Mouse (Mus musculus) mature B cell (primary cell): Measurements from ENCODE around the gene Ube2h.
"Not testable (repeated sequence)": the region's sequence is repeated elsewhere in the genome, so short reads cannot be mapped to it uniquely, and the experiment has no call there.

Experiments used
- in situ Hi-C: fragments of 300-500 bp; cut with MboI; formaldehyde crosslinking; loops from 2 replicates; pipeline ENCODE4 v1.14.3; 2019

The Ube2h gene

GRCm38 (mm10) chr6:30304399-30304917 is at the start of gene Ube2h:
TSS of gene Ube2h (minus strand) at chr6:30304539.
- in situ Hi-C loops = no loop called here

GRCm38 (mm10) chr6:30353661-30354060 is 49.3 kb upstream of the Ube2h start:
- in situ Hi-C loops = loop anchor here (10.0 kb wide), 1 partner anchor 499 kb away; no protein-coding TSS in a partner anchor

- in situ Hi-C loops = loop anchor here (10.0 kb wide), 1 partner anchor 498 kb away; no protein-coding TSS in a partner anchor
These were observed 48.4 kb upstream of the Ube2h start for GRCm38 (mm10) chr6:30352762-30353161.

DNA sequence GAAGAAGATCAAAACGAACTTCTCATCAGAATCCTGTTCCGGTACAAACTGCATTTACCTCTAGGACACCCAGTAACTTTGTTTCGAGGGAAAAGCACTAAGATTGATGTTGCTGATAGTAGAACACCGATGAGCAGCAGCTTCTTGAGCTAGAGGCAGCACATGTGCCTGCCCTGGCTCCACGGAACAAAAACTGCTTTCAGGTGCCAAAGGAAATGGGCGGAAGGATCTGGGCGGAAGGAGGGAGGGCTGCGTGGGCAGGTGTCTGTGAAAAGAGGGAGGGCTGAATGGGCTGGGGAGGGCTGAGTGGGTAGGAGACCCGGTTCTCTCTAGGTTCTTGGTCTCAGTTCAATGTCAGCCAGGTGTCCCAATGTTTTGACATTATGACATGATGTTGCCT is 47.0 kb upstream of the Ube2h start:
- in situ Hi-C loops = loop anchor here (10.0 kb wide), 1 partner anchor 496 kb away; no protein-coding TSS in a partner anchor

- in situ Hi-C loops = no loop called here
These were observed 43.0 kb upstream of the Ube2h start for GRCm38 (mm10) chr6:30347288-30347801.

DNA sequence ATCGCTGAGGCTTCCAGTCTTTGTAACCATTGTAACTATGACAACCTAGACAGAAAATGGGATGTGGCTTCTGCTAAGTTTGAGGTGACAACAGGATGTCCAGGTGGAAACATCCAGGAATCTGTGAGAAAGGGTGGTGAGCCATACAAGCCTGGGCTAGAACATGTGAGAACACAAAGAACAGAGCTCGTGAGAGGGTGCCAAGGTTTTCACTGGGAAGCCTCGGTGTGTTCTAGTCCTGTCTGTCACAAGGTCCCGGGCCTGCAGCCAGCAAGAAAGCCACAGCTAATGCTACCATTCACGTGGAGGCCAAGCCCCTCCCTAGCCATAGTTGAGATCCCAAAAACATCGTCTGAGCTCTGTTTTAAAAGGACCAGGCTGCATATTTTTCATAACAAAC is 42.4 kb upstream of the Ube2h start:
- in situ Hi-C loops = no loop called here

DNA sequence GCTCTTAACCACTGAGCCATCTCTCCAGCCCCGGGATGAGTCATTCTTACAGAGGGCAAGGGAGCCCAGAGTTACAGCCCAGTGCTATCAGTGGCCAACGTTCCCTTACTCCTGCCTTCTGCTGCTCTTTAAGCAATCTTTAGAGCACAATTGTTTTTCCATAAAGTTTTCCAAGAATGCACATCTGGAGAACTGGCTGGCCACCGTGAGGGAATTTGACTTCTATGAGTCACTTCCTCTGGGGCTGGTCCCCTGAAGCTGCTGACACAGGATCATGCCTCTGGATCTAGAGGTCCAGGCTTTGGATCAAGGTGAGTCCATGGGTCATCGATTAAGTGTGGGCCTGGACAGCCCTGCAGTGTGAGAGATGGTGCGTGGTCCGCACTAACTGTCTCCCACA is 39.7 kb upstream of the Ube2h start:
- in situ Hi-C loops = no loop called here

- in situ Hi-C loops = no loop called here
These were observed 36.0 kb upstream of the Ube2h start for GRCm38 (mm10) chr6:30340231-30340873.

DNA sequence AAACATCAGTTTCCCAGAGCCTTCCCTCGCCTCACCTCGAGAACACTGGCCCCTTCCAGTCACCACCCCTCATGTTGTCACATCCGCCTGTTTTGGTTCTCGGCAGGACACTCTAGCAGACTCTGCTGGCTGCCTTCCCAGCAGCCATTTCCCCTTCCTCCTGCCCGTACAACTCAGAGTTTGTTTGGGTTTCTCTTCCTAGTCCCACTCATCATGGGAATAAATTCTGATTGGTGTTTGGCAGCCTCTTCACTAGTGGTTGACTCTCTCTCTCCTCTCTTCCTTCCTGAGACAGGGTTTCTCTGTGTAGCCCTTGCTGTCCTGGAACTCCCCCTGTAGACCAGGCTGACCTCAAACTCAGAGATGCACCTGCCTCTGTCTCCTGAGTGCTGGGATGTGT is 32.6 kb upstream of the Ube2h start:
- in situ Hi-C loops = no loop called here

DNA sequence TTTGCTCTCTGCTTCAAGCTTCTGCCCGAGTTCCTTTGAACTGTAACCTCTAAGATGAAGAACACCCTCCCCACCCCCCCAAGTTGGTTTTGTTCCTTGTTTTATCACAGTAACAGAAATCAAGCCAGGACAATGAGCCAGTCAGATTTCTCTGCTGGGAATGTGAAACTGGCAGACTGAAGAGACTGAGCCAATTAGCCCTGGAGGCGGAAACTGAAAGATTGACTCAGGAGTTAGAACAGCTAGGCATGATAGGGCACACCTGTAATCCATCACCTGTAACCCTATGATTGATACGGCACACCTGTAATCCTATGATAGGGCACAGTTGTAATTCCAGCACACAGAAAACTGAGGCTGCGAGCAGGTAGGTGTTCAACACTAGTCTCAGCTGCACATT is 27.9 kb upstream of the Ube2h start:
- in situ Hi-C loops = no loop called here

DNA sequence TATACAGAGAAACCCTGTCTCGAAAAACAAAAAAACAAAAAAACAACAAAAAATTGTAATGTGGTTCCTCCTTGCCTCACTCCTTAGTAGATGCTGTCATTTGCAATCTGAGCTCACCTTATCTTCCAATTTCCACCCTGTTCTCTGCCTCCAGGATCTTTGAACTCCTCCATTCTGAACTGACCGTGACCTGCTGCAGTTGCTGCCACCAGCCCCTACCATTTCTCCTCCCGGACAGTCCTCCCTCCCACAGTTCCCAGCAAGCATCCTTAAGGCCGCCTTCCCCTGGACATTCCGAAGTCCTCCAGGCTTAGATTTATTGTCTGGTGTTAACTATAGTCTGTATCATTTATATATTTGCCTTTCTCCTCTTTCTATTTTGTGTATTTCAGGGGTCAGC is 26.4 kb upstream of the Ube2h start:
- in situ Hi-C loops = no loop called here

DNA sequence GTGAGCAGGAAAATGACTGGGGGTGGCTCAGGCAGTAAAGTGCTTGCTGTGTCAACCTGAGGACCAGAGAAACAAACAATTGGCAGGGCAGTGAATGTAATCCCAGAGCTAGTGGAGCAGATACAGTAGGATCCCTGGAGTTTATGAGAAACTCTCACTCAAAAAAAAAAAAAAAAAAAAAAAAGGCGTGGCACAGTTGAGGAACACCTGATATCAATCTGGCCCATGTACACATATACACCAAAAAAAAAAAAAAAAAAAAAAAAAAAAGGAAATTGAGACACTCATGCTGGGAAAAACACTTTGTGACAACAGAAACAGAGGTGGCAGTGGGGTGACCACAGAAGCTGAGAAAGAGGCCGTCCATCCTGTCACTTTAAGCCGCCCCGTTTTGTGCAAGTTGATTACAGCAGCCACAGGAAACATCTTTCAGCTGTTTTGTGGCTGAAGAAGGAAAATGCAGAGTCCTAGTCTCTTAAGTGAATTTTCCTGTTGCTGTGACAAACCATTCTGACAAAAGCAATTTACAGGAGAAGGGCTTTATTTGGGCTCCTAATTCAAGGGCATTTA is 21.7 kb upstream of the Ube2h start:
- in situ Hi-C loops = no loop called here

DNA sequence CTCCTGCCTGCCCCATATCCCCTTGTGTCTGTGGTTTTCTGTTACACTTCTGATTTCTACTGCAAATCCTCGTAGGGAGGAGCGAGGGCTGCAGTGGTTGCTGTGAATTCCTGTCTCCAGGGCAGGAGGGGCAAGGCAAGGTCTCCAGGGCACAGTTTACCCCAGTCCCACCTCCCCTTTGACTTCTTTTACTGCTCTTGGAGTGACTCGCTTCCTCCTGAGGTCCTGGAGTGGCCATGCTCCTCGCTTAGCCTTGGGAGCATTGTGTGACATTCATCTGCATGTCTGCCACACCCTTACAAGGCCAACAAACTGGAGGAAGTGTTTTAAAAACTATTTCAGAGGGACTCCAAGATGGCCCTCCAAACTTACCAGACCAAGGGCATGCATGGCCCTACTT is 16.7 kb upstream of the Ube2h start:
- in situ Hi-C loops = no loop called here

DNA sequence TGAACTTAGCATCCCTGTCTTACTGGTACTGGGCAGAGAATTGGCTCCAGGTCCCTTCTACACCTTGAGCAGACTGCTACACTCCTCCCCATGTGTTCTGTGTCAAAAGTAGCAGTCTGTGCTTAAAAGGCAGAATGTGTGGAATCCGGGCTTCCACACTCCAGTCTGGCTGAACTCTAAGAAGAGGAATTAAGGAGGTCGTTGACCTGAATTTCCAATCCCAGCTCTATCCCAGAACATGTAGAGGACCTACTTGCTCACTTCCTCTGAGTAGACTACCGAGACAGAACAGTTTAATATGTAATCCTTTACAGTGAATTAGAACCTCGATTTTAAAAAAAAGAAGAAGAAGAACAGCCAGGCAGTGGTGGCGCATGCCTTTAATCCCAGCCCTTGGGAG is 14.9 kb upstream of the Ube2h start:
- in situ Hi-C loops = no loop called here

GRCm38 (mm10) chr6:30312006-30312405 is 7.7 kb upstream of the Ube2h start:
- in situ Hi-C loops = no loop called here

DNA sequence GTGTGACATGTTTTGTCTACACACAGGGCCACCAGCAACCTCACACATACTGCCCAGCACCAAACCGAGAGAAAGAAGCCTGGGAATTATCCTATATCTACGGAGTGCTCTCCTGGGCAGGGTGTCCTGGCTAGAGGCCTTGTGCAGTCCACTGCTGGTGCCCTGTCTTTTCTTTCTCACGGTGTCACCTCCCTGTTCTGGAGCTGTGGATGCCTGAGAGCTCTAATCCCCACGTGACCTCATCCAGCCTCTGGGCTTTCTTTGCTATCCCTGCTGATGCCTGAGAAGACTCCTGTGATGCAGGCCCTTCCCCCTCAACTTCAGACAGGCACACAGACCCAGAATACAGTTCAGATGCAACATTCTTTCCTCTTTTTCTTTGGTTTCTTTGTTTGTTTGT is 4.4 kb upstream of the Ube2h start:
- in situ Hi-C loops = no loop called here

- in situ Hi-C loops = no loop called here
These were observed 3.4 kb upstream of the Ube2h start for GRCm38 (mm10) chr6:30307691-30308090.

GRCm38 (mm10) chr6:30303771-30304398 is 454 bp downstream of the Ube2h start:
- in situ Hi-C loops = not testable (repeated sequence)

DNA sequence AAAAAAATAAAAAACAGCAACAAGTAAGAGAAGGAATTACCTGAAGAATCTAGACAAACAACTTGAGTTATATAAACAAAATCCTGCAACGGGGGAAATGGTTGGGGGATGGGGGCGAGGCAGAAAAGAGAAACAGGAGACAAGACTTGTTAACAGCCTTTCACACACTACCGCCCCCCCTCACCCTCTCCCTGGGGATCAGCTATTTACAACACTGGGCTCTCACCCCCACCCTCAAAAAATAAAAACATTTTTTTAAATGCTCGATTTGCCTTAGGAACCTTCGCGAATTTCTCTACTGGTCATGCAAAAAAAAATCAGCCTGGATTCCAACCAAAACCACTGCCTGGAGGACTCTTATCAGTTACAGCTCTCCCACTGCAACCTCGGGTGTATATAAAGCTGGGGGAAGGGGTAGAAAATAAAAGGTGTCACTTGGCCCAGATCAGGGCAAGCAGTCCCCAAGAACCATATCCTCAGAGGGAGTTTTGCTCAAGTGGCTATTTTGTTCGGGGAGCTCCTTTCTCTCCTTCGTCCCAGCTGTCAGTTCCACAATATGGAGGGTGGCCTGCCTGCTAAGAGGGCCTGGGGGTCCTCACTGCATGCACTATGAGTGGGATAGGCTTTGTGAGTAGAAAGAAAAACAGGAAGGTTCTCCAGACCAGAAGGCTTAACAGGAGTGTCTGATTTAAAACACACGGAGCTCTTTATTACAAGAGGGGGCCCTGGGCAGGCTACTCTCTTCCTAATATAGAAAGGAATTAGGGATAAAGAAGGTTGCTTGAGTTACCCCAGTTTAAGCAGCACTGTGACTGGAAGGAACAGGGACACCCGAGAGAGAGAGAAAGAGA is 1.3 kb downstream of the Ube2h start:
- in situ Hi-C loops = no loop called here

DNA sequence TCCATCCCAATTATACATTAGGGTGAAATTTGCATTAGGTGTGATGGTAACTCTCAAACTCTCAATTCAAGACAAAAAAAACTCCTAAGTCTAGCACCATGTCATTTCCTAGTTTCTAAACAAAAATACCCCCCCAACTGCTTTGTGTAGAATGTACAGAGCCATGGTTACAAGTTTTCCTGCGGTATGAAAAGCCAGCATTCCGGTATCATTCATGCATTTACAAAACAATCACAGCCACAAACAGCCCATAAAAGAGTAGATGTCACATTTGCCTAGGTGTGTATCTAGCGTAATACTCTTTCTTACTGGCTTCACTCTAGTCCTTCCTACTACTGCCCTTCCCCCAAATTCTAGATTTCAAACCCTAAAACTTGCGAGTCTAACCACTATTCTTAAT is 2.2 kb downstream of the Ube2h start:
- in situ Hi-C loops = no loop called here

DNA sequence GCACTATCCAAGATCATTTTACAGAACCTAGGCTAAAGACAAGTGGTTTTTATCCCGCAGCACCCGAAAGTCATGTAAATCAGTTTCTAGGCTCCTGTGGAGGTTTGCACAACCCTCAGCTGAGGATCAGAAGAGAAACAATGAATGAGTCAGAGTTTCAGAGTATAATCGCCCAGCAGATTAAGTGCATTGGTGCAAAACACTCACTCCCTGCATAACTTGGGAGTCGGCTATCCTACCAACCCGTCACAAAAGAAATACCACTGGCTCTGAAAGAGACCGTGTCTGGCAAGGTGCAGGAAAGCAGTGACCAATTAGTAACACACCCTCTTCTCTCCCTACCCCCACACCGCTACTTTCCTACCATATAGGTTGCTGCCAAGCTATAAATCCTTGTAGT is 3.4 kb downstream of the Ube2h start:
- in situ Hi-C loops = no loop called here

- in situ Hi-C loops = no loop called here
These were observed 4.0 kb downstream of the Ube2h start for GRCm38 (mm10) chr6:30300372-30300771.
